Mouse (Mus musculus) fibroblast of lung, adult 2 months (primary cell): ENCODE results near the gene Eif2s2.
"Not testable (repeated sequence)": the region's sequence is repeated elsewhere in the genome, so short reads cannot be mapped to it uniquely, and the experiment has no call there.

Source experiments
- DNase-seq: peaks from one replicate; pipeline ENCODE4 v3.0.0-alpha.2; 2011; ENCODE audit warnings: low read depth

Eif2s2 gene

DNA sequence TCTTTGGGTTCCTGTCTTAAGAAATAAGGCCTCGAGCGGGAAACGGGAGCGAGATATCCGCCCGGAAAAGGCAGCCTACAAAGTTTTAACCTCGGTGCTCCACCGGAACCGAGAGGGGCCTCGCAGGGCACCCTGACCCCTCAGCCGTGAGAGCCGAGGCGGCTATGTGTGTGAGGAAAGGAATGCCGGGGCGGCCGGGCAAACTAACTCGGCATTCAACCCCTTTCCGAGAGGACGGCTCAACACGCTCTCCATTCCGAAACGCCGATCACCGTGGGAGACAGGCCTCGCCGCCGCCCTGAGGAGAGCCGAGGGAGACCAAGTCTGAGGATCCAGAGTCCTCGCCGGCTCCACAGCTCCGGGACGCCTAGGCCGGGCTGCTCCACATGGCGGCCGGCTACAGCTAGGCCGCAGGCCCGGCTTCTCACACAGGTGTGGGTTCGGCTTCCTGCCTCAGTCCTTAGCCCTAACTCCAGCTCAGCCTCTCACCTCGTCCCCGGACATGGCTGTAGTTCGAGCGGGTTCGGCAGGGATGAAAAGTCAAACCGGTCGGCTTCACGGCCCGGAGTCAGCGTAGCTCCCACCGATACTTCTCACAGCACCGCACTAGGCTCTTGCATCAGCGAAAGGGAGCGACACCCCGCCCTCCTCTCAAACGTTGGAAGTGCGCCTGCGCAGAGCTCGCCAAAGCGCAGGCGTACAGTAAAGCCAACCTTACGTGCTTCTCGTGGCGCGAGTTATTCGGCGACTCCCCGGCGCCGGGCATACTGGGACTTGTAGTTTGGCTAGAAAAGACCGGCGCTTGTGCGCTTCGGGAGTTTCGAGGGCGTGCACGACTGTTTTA, at the start of gene Eif2s2:
TSS of gene Eif2s2 (minus strand) at position 735 of the 844 bp plus-strand sequence.
- peak; percentile 97 for DNase-seq

DNA sequence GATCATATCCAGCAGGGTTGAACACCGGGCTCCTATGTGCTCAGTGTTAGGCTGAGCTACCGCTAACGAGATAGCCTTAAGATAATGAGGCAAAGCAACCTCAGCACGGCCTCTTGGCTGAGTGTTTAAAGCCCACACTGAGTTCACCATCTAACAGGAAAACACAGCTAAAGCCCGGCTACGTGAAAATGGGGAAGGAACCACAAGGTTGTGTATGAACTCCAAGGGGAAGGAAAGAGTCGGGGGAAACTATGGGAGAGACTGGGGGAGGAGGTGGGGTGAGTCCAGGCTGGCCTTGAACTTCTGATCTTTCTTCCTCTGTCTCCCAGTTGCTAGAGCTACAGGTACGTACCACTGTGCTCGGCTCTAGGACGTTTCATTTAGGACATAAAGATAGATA, 49.2 kb upstream of the Eif2s2 start:
- DNase-seq: no peak

DNA sequence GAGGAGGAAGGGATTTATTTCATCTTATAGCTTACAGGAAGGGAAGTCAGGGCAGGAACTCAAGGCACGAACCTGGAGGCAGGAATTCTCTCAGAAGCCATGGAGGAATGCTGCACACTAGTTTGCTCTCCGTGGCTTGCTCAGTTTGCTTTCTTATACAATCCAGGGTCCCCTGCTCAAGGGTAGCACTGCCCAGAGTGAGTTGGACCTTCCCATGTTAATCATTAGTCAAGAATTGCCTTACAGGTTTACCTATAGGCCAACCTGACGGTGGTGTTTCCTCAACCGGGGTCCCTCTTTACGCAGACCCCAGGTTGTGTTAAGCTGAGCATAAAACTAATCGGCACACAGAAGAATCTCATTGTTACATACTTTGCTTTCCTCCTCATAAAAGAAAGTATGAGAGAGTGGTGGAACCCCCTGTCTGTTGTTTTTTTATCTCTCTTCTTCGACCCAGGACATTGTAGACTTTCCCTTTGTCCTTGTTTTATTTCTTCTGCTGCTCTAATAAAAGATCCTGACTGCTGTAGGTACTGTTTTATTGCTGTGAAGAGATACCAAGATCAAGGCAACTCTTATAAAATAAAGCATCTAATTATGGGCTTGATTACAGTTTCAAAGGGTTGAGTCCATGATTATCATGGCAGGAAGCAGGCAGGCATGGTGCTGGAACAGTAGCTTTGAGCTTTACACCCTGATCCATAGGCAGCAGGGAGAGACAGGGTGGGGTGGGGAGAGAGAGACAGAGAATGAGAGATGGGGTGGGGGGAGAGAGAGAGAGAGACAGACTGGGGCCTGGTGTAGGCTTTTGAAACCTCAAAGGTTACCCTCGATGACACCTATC, 45.0 kb upstream of the Eif2s2 start:
- no peak for DNase-seq

DNA sequence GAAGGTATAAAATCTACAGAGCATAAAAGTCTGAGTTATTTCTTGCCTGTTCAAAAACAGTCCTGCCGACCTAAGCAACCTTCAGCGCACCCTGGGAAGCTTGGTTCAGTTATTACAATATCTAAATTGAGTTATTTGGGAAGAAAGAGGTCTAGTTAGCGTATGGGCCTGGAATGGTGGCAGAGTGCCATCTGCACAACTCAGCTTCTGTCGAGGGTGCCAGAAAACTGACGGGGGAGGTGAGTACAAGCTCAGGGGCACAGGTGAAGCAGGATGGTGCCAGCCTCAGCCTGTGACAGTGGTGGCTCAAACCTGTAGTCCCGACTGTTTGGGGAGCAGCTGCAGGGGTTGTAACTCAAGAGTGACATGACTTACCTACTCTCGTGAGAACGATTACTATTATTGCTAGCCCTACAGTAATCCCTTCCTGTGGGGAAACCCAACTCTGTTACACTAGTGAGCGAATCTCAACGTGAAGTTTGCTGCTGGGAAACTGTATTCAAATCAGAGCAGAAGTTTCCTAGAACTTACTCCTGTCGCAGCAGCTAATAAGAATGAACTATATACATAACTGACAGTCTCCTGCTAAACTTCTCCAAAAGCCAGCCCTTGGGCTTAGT, 43.9 kb upstream of the Eif2s2 start:
- no peak for DNase-seq

- DNase-seq: no peak
Observed at GRCm38 (mm10) chr2:154936106-154936505, 43.4 kb upstream of the Eif2s2 start.

- no peak for DNase-seq
Observed at GRCm38 (mm10) chr2:154933884-154934283, 41.1 kb upstream of the Eif2s2 start.

GRCm38 (mm10) chr2:154928298-154928697, 35.6 kb upstream of the Eif2s2 start:
- no peak for DNase-seq

- DNase-seq: no peak
Observed at GRCm38 (mm10) chr2:154926843-154927242, 34.1 kb upstream of the Eif2s2 start.

DNA sequence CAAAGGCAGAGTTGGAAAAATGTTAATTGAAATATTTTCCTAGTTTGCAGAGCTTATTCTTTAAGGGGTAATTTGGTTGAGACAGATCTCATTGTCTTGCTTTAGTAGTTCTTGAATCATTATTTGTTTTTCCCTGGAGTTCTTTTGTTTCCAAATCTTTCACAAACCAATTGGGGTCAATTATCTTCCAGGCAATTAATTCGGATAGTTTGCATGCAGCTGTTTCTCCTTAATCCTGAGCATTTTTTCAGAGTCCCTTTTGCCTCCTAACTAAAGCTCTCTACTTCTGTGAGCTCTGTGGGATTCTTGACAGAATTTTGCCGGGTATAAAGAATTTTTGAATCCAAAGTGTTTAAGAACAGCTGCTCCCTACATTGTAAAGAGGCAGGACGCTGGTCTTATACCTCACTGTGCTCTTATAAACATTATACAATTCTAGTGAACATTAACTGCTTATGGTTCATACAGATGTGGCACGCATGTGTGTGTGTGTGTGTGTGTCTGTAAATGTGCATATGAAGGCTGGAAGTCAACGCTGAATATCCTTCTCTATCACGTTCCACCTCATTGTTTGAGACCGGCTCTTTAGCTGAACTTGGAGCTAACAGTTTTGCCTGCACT, 32.8 kb upstream of the Eif2s2 start:
- DNase-seq: no peak

GRCm38 (mm10) chr2:154922134-154922533, 29.4 kb upstream of the Eif2s2 start:
- not testable (repeated sequence) for DNase-seq

- no peak for DNase-seq
Observed at GRCm38 (mm10) chr2:154920896-154921295, 28.2 kb upstream of the Eif2s2 start.

GRCm38 (mm10) chr2:154917866-154918641, 25.3 kb upstream of the Eif2s2 start:
- no peak for DNase-seq

- no peak for DNase-seq
Observed at GRCm38 (mm10) chr2:154916547-154916946, 23.8 kb upstream of the Eif2s2 start.

DNA sequence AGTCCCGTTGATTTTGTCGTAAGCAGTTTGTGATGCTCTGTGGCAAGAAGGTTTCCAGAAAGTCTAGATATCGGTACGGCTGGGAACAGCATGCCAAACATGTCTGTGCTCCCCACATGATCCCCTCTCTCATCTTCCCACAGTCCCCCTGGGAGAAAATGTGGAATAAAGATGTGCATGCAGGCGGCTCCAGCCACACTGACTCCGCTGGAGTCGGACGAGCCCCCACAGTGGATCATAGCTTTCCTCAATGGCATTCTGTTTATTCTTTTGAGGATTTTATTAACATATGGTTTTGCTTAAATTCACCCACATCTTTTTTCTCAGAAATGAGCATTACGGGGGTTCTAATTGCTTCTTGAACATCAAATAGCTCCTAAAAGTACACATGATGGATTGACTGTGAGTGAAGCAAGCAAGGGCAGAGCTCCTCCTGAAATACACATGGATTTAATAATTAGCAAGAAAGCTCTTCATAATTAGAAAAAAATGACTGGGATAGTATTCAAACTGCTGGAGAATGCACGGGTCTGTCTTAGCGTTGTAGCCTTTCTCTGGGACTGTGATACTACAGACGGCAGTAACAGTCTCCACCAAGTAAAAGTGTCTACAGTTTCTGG, 23.3 kb upstream of the Eif2s2 start:
- no peak for DNase-seq

DNA sequence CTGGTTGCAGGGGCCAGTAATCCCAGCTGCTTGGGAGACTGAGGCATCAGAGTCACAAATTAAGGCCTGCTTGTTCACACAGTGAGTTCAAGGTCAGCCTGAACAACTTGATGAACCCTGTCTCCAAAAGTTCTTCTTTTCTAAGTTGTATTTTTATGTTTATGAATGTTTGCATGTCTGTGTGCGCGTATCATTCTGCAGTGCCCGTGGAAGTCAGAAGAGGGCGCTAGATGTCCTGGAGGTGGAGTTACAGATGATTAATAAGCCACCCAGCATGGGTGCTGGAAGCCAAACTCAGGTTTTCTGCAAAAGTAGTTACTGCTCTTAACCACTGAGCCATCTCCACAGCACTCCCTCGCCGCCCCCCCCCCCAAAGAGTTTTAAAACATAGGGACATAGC, 17.1 kb upstream of the Eif2s2 start:
- no peak for DNase-seq

GRCm38 (mm10) chr2:154908223-154908622, 15.5 kb upstream of the Eif2s2 start:
- not testable (repeated sequence) for DNase-seq

DNA sequence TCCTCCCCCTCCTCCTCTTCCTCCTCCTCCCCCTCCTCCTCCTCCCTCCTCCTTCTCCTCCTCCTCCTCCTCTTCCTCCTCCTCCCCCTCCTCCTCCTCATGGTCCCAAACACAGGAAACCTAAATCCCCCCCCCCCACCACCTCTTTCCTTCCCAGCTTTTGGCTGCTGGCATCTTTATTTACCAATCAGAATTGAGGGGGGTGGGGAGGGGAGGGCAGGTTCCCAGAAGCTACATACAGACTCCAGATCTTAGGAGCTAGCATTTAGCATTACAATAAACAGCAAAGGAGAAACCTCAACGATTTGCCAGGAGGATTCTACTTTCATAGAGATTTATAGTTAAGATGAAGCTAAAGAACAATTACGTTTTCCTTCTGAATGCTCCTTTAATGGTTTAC, 13.1 kb upstream of the Eif2s2 start:
- DNase-seq: no peak

DNA sequence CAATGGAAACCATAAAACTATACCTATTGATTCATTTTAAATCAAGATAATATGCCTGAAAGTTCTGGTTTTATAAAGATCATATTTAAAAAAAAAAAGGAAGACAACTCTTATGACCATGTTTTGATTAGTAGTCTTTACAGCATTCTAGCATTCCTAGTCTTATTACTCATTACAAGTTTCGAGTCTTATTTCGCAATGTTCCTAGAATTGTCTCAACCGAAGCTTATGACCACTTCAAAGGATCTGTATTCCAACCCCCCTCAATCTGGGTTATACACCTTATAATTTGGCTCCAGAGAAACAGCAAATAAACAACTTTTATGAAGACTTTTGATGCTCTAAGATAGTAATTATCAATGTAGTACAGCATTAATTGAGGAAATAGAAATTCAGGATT, 9.4 kb upstream of the Eif2s2 start:
- peak; percentile 25 for DNase-seq

GRCm38 (mm10) chr2:154899412-154899811, 6.7 kb upstream of the Eif2s2 start:
- DNase-seq: not testable (repeated sequence)

GRCm38 (mm10) chr2:154899004-154899403, 6.3 kb upstream of the Eif2s2 start:
- not testable (repeated sequence) for DNase-seq

DNA sequence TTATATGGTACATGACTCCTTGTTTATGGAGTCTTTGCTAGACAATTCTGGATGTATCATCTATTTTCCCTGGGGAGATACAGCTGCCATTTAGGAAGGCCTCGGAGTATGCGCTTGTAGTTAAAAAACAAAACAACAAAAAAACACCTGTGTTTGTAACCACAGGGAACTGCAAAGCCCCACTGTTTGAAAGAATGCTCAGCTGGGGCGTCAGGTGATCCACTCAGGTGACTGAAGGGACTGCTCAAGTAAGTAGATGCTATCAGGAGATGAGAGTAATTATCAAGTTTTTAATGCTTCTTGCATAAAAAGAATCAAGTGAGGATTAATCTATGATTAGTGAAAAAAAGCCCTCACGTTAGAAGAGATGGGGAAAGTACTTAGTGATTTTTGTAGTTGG, 813 bp upstream of the Eif2s2 start:
- no peak for DNase-seq
